Mouse (Mus musculus) stomach, postnatal 0 days (tissue): ENCODE results near the gene Vps51.
"Not testable (repeated sequence)": the region's sequence is repeated elsewhere in the genome, so short reads cannot be mapped to it uniquely, and the experiment has no call there.

Experiments
- CTCF ChIP-seq: IDR thresholded peaks from 2 replicates; pipeline ENCODE4 v1.5.1; 2016; ENCODE audit warnings: antibody characterized with exemption, low read depth, mild to moderate bottlenecking, moderate library complexity
- EP300 ChIP-seq: optimal IDR thresholded peaks from 2 replicates; pipeline ENCODE3; 2016; ENCODE audit warnings: antibody characterized with exemption

GRCm38 (mm10) chr19:6044102-6044501 lies 32.9 kb downstream of the Vps51 start:
- TF ChIP-seq CTCF: peak; percentile 72
- TF ChIP-seq EP300: not testable (repeated sequence)
